Mouse (Mus musculus) retina, embryonic 14.5 days (tissue): ENCODE data around the gene Dars.
"Not testable (repeated sequence)": the region's sequence is repeated elsewhere in the genome, so short reads cannot be mapped to it uniquely, and the experiment has no call there.

ENCODE experiments used
- DNase-seq: peaks from one replicate; pipeline ENCODE4 v3.0.0-alpha.2; 2015; ENCODE audit warnings: low spot score

Dars gene

DNA sequence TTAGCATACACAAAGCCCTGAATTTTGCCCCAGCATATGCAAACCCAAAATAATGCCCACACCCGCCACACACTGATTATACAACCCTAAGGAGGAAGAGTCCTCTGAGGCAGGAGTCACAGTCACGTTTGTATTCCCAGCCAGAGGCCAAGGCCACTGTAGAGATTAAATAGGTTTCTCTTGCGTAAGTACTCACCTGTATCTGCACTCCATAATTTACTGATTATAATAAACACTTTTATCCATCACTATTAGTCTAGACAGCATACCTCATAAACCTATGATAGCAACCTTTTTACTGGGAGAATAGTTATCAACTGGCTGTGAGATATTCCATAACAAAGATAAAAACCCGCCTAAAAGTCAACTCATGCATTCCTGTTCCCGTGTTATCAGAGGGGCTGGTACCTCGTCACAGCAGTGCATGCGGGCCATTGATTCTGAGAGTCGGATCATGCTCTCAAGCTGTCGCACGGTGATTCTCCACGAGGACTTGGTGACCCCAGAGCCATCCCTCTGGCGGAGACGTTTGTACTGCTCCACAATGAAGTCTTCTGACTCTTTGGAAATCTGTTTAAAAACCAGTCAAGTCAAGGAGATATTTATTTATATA, 79.4 kb downstream of the Dars start:
- DNase-seq, result no peak

DNA sequence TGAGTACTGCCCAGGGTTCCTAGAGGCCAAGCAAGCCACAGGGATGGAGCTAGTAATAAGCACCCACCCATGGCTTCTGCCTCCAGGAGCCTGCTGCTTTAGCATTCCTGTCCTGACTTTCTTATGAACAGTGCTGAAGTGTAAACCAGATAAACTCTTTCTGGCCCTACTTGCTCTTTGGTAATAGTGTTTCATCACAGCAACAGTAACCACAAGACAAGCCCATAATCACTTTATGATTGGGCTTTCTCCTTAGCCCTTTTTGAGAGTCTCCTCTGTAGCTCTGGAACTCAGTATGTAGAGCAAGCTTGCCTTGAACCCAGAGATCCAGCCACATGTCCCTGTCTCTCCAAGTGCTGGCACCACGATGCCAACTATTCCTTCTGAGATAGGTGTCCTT, 86.9 kb downstream of the Dars start:
- DNase-seq, result no peak

DNA sequence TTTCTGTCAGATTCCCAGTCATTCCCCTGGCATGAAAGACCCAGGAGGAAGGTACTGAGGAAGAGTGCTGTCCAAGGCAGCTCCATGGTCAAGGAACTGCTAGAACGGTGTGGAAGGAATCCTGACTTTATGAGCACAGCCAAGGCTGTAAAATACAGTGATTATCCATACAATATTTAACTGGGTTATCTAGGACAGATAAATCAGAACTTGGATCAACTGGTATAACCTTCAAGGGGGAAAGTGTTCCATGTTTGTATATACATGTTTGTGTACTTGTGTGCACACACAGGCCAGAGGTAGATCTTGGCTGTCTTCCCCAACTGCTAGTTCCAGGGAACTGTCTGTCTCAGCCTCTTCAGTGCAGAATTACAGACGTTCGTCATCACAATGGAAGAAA, 89.0 kb downstream of the Dars start, which contains the start of gene Lct:
Gene Lct, minus strand, starts transcription at position 101 of the 400 bp plus-strand sequence.
- no peak for DNase-seq

DNA sequence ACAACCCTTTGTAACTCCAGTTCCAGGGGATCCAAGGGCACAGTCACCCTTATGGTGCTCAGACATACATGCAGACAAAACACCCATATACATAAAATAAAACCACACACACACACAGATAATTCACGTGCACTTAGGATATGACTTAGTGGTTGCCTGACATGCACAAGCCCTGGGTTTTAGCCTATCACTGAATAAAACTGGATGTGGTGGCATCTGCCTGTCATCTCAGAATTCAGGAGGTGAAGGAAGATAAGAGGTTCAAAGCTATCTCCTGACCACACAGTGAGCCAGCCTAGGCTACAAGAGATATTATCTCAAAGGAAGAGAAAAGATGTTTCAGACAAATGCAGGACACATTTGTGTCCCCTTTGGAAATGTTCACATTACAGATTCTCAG, 90.0 kb downstream of the Dars start:
- DNase-seq, result no peak

DNA sequence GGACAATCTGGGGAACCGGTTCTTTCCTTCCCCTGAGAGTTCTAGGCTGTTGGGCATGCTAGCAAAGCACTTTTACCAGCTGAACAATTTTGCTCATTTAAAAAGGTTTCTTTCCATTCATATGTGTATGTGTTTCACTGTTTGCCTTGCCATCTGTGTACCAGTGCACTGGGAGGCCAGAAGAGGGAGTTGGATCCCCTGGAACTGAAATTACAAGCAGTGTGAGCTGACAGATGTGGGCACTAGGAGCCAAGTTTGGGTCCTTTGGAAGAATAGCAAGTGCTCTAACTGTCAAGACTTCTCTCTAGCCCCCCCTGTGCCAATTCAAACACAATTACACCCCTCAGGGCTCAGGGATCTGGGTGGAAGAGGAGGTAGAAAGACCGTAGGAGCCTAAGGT, 92.4 kb downstream of the Dars start:
- DNase-seq, result no peak

DNA sequence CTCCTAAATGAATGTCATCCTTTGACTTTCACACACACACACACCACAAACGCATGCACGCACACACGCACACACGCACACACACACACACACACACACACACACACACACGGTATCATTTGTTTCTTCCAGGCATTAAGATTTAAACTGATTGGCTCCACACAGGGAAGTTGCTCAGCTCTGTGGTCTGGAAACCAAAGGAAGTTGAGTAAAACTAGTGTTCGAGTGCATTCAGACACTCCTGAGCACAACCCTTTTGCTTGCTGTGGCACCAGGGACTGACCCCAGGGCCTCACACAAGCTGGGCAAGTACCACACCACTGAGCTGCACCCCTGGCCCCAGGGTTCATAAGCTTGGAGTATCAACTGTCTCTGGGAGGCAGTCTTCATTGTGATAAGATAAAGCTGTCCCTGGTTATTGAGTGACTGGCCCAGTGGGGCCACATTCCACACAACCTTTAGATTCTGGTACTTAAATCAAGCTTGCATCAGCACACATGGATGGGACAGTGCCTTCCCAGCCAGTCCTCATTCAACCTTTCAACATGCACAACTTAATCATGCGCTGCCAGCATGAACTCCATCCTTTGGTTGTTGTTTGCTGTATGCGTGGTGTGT, 94.0 kb downstream of the Dars start:
- DNase-seq, result no peak

DNA sequence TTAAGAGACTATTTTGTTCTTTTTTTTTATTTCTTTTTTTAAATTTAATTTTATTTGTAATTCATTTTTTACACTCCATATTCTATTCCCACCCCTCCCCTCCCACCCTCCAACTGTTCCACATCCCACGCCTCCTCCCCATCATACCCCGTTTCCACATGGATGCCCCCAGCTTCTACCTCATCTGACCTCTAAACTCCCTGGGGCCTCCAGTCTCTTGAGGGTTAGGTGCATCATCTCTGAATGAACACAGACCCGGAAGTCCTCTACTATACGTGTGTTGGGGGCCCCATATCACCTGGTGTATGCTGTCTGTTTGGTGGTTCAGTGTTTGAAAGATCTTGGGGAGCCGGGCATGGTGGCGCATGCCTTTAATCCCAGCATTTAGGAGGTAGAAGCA, 97.9 kb downstream of the Dars start:
- not testable (repeated sequence) for DNase-seq

DNA sequence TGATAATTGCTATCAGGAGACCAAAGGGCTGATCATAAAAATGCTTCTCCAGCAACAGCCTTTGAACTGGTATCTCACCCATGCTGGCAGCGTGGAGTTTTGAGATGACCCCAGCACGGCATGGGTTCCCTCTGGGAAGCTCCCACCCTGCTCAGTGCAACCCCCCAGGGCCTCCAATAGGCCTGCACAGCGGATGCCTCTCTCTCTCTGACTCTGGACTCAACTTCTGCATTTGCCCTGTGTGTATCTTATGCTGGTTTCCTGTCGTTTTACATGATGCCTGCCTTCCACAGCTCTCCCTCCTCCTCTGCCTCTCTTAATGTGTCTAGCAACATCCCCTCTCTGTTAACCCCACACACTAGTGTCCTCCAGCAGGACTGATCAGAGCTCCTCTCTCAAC, 102.5 kb downstream of the Dars start:
- no peak for DNase-seq
